Mouse (Mus musculus) testis, adult 2 months (tissue): ENCODE data around the gene Rab2b.

Source experiments
- CTCF ChIP-seq: fragments of 200-500 bp; IDR thresholded peaks from 2 replicates; pipeline ENCODE4 v1.5.1; 2012; ENCODE audit warnings: low read depth, mild to moderate bottlenecking, inconsistent platforms, low read length, moderate library complexity; ENCODE audit not compliant: control insufficient read depth, insufficient read depth, insufficient replicate concordance
- POLR2A ChIP-seq: fragments of 200-500 bp; IDR thresholded peaks from 2 replicates; pipeline ENCODE4 v1.6.1; 2012; ENCODE audit warnings: low read depth, mild to moderate bottlenecking, inconsistent platforms, low read length, moderate library complexity; ENCODE audit not compliant: control insufficient read depth

GRCm38 (mm10) chr14:52244041-52244689, 35.2 kb downstream of the Rab2b start:
- TF ChIP-seq CTCF (no peak), POLR2A (peak; percentile 77)
